Mouse (Mus musculus) cerebellum, postnatal 10 days (tissue): ENCODE data around the gene Ust.

Experiments
- DNase-seq, 2 experiments: peaks; one replicate each; pipeline ENCODE4 v3.0.0; 2021; ENCODE audit warnings: mixed read lengths in 2 of 2

Ust gene

GRCm38 (mm10) chr10:8309435-8309834, 209.2 kb downstream of the Ust start:
- DNase-seq, result no peak

GRCm38 (mm10) chr10:8304211-8304610, 214.4 kb downstream of the Ust start:
- peak in 1 of 2 experiments; percentile 42 for DNase-seq

- DNase-seq, result peak; percentile 61
Observed at GRCm38 (mm10) chr10:8299166-8299565, 219.5 kb downstream of the Ust start.

- DNase-seq, result no peak
Observed at GRCm38 (mm10) chr10:8297214-8297613, 221.4 kb downstream of the Ust start.

GRCm38 (mm10) chr10:8290661-8291060, 228.0 kb downstream of the Ust start:
- no peak for DNase-seq

- DNase-seq, result peak; percentile 17 to 24
Observed at GRCm38 (mm10) chr10:8287350-8287791, 231.3 kb downstream of the Ust start.

GRCm38 (mm10) chr10:8283991-8284390, 234.6 kb downstream of the Ust start:
- DNase-seq, result no peak

- DNase-seq, result no peak
Observed at GRCm38 (mm10) chr10:8277094-8277493, 241.5 kb downstream of the Ust start.

- no peak for DNase-seq
Observed at GRCm38 (mm10) chr10:8269681-8270080, 248.9 kb downstream of the Ust start.

- no peak for DNase-seq
Observed at GRCm38 (mm10) chr10:8259716-8260115, 258.9 kb downstream of the Ust start.

- DNase-seq, result no peak
Observed at GRCm38 (mm10) chr10:8250005-8250404, 268.6 kb downstream of the Ust start.

- DNase-seq, result peak; percentile 87 to 92
Observed at GRCm38 (mm10) chr10:8242336-8242735, 276.3 kb downstream of the Ust start.

GRCm38 (mm10) chr10:8240703-8241102, 277.9 kb downstream of the Ust start:
- no peak for DNase-seq

- DNase-seq, result peak; percentile 93 to 95
Observed at GRCm38 (mm10) chr10:8240242-8240641, 278.4 kb downstream of the Ust start.

GRCm38 (mm10) chr10:8236780-8237571, 281.6 kb downstream of the Ust start:
- DNase-seq, result no peak

GRCm38 (mm10) chr10:8233148-8233901, 285.3 kb downstream of the Ust start:
- peak; percentile 13 to 42 for DNase-seq

- no peak for DNase-seq
Observed at GRCm38 (mm10) chr10:8232535-8232934, 286.1 kb downstream of the Ust start.

GRCm38 (mm10) chr10:8228375-8228743, 290.3 kb downstream of the Ust start:
- DNase-seq, result peak; percentile 42 to 61

- DNase-seq, result peak; percentile 43 to 58
Observed at GRCm38 (mm10) chr10:8227705-8228374, 290.8 kb downstream of the Ust start.

- no peak for DNase-seq
Observed at GRCm38 (mm10) chr10:8226650-8227049, 292.0 kb downstream of the Ust start.

- DNase-seq, result no peak
Observed at GRCm38 (mm10) chr10:8224641-8225040, 294.0 kb downstream of the Ust start.

- no peak for DNase-seq
Observed at GRCm38 (mm10) chr10:8224046-8224445, 294.6 kb downstream of the Ust start.

- DNase-seq, result no peak
Observed at GRCm38 (mm10) chr10:8216946-8217345, 301.7 kb downstream of the Ust start.
